Mouse (Mus musculus): ENCODE results near the gene Vmn2r30.
"Not testable (repeated sequence)": the region's sequence is repeated elsewhere in the genome, so short reads cannot be mapped to it uniquely, and the experiment has no call there.

DNA sequence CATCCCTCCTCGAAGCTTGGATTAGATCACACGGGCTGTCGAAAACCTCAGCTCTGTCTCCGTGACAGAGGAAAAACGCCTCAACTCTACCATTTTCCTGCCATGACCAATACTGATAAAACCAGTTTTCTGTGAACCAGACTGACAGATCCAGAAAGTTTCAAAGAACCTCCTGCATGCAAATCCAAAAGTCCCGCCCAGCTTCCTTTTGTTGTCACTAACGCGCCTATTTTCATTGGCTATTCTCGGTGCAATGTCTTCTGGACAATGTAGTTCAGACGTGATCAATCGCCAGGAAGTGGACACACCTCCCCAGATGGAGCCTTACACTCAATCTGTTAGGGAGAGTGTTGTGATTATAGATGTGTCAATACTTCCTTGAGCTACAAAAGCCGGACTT lies 37.0 kb upstream of the Vmn2r30 start, which contains the start of gene Gm45783:
- not testable (repeated sequence) for TF ChIP-seq CTCF, EP300 (IDR thresholded peaks at IDR 0.05; ENCODE audit: low read depth)

Data from liver, embryonic 14.5 days (tissue).